Mouse (Mus musculus) cortical plate, adult 2 months (tissue): ENCODE measurements around the gene Wfdc10.

Source experiments
- CTCF ChIP-seq: fragments of 200-500 bp; IDR thresholded peaks from 2 replicates; pipeline ENCODE4 v1.5.1; 2011; ENCODE audit warnings: mild to moderate bottlenecking, control low read depth, low read length; ENCODE audit not compliant: insufficient read depth; ENCODE audit errors: extremely low read depth
- POLR2A ChIP-seq: fragments of 200-500 bp; IDR thresholded peaks from 2 replicates; pipeline ENCODE4 v1.6.1; 2011; ENCODE audit warnings: mild to moderate bottlenecking, low read length, control low read depth; ENCODE audit not compliant: insufficient read depth; ENCODE audit errors: extremely low read depth

- TF ChIP-seq CTCF = no peak
- no peak for TF ChIP-seq POLR2A
Observed at GRCm38 (mm10) chr2:164664851-164665250, 9.0 kb downstream of the Wfdc10 start.
